Mouse (Mus musculus) limb, embryonic 15.5 days (tissue): Measurements from ENCODE around the gene Ccnd3. TPM values are rescaled to one million over a fixed set of nuclear protein-coding genes. Genes with fewer than 3 reads are reported as not detected.
A peak's percentile ranks its signal among the peaks of the same experiment; 100 is the strongest.

Source experiments
- ATAC-seq: fragments of 200-750 bp; cut with Nextera tagmentation; 2 replicates; pipeline ENCODE4 v1.8.0; 2017; ENCODE audit warnings: low read depth, moderate TSS enrichment; ENCODE audit not compliant: insufficient number of reproducible peaks, low FRiP score, low TSS enrichment
- H3K27ac ChIP-seq: fragments of 300-500 bp; sonication (generic); 2 replicates; pipeline ENCODE4 v1.5.1; 2015; ENCODE audit warnings: moderate library complexity, mild to moderate bottlenecking, inconsistent platforms
- H3K27me3 ChIP-seq: fragments of 300-500 bp; sonication (generic); 2 replicates; pipeline ENCODE4 v1.6.1; 2015; ENCODE audit warnings: inconsistent platforms
- H3K36me3 ChIP-seq: fragments of 300-500 bp; sonication (generic); 2 replicates; pipeline ENCODE4 v1.6.1; 2015; ENCODE audit warnings: inconsistent platforms
- H3K4me1 ChIP-seq: fragments of 300-500 bp; sonication (generic); 2 replicates; pipeline ENCODE4 v1.6.1; 2015; ENCODE audit warnings: inconsistent platforms
- H3K4me2 ChIP-seq: fragments of 300-500 bp; sonication (generic); 2 replicates; pipeline ENCODE4 v1.6.1; 2015; ENCODE audit warnings: mild to moderate bottlenecking, inconsistent platforms
- H3K4me3 ChIP-seq: fragments of 300-500 bp; sonication (generic); 2 replicates; pipeline ENCODE4 v1.5.1; 2015; ENCODE audit warnings: mild to moderate bottlenecking, inconsistent platforms
- H3K9ac ChIP-seq: fragments of 300-500 bp; sonication (generic); 2 replicates; pipeline ENCODE4 v1.6.1; 2015; ENCODE audit warnings: inconsistent platforms
- H3K9me3 ChIP-seq: fragments of 300-500 bp; sonication (generic); 2 replicates; pipeline ENCODE4 v1.6.1; 2016; ENCODE audit warnings: inconsistent platforms
- WGBS: fragments of 180-500 bp; shearing (Covaris S2); methylation state at CpG from one replicate; pipeline ENCODE4 v1.1.7; 2015; 5-methylcytosine and 5-hydroxymethylcytosine counted together
- polyA plus RNA-seq: library from polyadenylated mRNA; unstranded; fragments of >200 nt; fragmentation: Nextera tagmentation; extraction: Ambion mirVana; gene quantifications from 2 replicates; pipeline ENCODE4 v1.2.1, GENCODE M21; 2015

Gene Ccnd3
- polyA plus RNA-seq, 1 experiment from 2014 or later, result 499 TPM

- Histone ChIP-seq H3K4me1 (peaks cover 8% of the 10 kb centered on the region), H3K4me2 (no peak overlapping the region), H3K27ac (no peak overlapping the region), H3K4me3 (no peak overlapping the region), H3K9me3 (no peaks in the 10 kb centered on the region), H3K36me3 (no peaks in the 10 kb centered on the region), H3K9ac (no peak overlapping the region), H3K27me3 (no peaks in the 10 kb centered on the region)
- ATAC-seq, result no peak
- WGBS, result 88% methylated on average over 8 of the region's 8 CpGs
These were observed 83.7 kb downstream of the Ccnd3 start for GRCm38 (mm10) chr17:47588517-47588916.

GRCm38 (mm10) chr17:47591073-47591472 is 86.2 kb downstream of the Ccnd3 start:
- WGBS, result 85% methylated on average over 3 of the region's 3 CpGs
- no peak for ATAC-seq
- peaks cover 19% of the 10 kb centered on the region for H3K4me1 ChIP-seq

GRCm38 (mm10) chr17:47593215-47593853 is 88.5 kb downstream of the Ccnd3 start:
- Histone ChIP-seq H3K36me3 (peaks cover 17% of the 10 kb centered on the region), H3K4me3 (peak overlapping the region; percentile 93), H3K27me3 (no peaks in the 10 kb centered on the region), H3K9ac (peak overlapping the region; percentile 85), H3K4me1 (peaks cover 42% of the 10 kb centered on the region), H3K27ac (peak overlapping the region; percentile 97), H3K4me2 (peak overlapping the region; percentile 73), H3K9me3 (no peaks in the 10 kb centered on the region)
- peak; percentile 82 for ATAC-seq
- 0% methylated on average over 56 of the region's 63 CpGs for WGBS

More at GRCm38 (mm10) chr17:47591073-47591472, 86.2 kb downstream of the Ccnd3 start:
- Histone ChIP-seq H3K27me3 (no peaks in the 10 kb centered on the region), H3K9ac (no peak overlapping the region), H3K9me3 (no peaks in the 10 kb centered on the region), H3K4me3 (no peak overlapping the region), H3K27ac (no peak overlapping the region), H3K4me2 (no peak overlapping the region), H3K36me3 (no peaks in the 10 kb centered on the region)

DNA sequence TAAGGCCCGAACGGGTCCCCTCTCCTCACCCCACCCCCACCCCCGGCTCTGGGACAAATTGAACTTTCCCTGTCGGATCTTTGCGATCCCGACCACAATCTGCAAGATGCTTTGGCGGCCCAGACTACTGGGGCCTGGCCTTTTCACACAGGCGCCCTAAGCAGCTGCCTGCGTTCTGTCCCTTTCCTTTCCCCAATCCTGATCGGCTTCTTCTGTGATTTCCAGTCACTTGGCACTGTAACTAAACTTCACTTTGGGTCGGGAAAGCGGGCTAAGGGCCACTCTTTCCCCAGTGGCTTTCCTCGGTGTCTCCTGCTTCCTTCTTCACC is 89.0 kb downstream of the Ccnd3 start:
- H3K9ac ChIP-seq, result peak overlapping the region; percentile 85
- ATAC-seq, result no peak
- H3K27me3 ChIP-seq, result no peaks in the 10 kb centered on the region
- H3K9me3 ChIP-seq, result no peaks in the 10 kb centered on the region
- WGBS, result 0% methylated on average over 13 of the region's 13 CpGs
- H3K27ac ChIP-seq, result peak overlapping the region; percentile 97
- H3K4me3 ChIP-seq, result peak overlapping the region; percentile 93
- H3K4me1 ChIP-seq, result peaks cover 43% of the 10 kb centered on the region
- peak overlapping the region; percentile 73 for H3K4me2 ChIP-seq
- peaks cover 22% of the 10 kb centered on the region for H3K36me3 ChIP-seq

- Histone ChIP-seq H3K4me2 (peak overlapping the region; percentile 73), H3K4me1 (peaks cover 43% of the 10 kb centered on the region), H3K27ac (peak overlapping the region; percentile 97), H3K9ac (peak overlapping the region; percentile 85), H3K4me3 (peak overlapping the region; percentile 93), H3K36me3 (peaks cover 27% of the 10 kb centered on the region), H3K9me3 (no peaks in the 10 kb centered on the region), H3K27me3 (no peaks in the 10 kb centered on the region)
- under 1% methylated on average over 43 of the region's 43 CpGs for WGBS
- ATAC-seq, result no peak
These were observed 89.5 kb downstream of the Ccnd3 start for GRCm38 (mm10) chr17:47594183-47594968.

DNA sequence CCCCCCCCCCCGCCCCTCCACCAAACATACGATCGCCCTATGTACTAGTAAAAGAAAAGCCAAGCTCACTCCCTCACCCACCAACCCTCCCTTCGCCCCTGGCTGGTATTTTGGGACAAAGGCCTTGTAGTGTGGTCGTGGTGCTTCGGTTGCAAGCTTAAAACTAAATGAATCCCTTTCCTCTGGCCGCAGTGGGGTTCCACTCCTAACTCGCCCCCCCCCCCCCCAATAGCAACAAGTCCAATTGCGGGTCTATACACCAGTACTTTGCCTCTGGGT is 90.1 kb downstream of the Ccnd3 start:
- WGBS, result 0% methylated on average over 7 of the region's 9 CpGs
- Histone ChIP-seq H3K4me3 (peak overlapping the region; percentile 93), H3K27me3 (no peaks in the 10 kb centered on the region), H3K9ac (peak overlapping the region; percentile 85), H3K4me2 (peak overlapping the region; percentile 73), H3K27ac (peak overlapping the region; percentile 97), H3K36me3 (peaks cover 33% of the 10 kb centered on the region), H3K4me1 (peaks cover 47% of the 10 kb centered on the region), H3K9me3 (no peaks in the 10 kb centered on the region)
- ATAC-seq, result no peak

DNA sequence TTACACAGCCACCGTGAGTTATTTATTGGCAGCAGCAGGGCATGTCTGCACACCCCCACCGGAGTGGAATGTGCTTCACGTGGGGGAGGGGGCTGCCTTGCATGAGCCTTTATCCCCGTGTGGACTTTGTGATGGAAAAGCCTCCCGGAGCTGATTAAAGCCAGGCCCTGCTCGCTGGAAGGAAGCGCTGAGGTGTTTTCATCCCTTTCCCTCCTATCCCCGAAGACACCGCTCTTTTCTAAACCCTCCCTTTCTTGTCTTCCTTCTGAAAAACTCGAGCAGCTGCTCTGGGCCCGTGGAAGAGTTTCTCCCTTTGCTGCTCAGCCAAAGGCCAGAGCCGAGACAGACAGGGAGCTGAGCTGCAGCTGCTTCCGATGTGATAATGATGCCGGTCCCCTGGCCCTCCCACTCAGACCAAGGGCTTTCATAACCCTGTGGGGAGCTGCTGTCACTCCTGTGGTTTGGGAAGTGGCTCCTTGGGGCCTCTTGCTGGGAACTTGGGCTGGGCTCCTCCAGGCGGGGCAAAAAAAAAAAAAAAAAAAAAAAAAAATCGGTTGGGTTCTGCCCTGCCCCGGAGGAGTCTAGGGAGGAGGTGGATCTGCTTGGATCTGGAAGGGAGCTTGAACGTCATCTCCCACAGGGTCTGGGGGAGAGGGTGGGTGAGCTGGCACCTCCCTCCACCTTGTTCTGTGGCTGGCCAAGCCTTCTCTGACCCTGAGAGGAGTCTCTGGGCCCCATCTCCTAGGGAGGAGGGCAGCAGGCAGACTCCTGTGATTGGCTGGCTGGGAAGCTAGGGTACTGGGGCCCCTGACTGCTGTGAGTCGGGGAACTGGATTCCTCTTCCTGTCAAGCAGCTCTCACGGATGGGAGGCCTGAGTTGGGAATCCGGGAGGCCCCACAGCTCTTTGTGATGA is 90.7 kb downstream of the Ccnd3 start:
- peak overlapping the region; percentile 85 for H3K9ac ChIP-seq
- H3K27me3 ChIP-seq, result no peaks in the 10 kb centered on the region
- peak overlapping the region; percentile 97 for H3K27ac ChIP-seq
- no peaks in the 10 kb centered on the region for H3K9me3 ChIP-seq
- H3K36me3 ChIP-seq, result peaks cover 39% of the 10 kb centered on the region
- WGBS, result under 1% methylated on average over 21 of the region's 21 CpGs
- H3K4me2 ChIP-seq, result peak overlapping the region; percentile 73
- peaks cover 47% of the 10 kb centered on the region for H3K4me1 ChIP-seq
- peak overlapping the region; percentile 93 for H3K4me3 ChIP-seq
- ATAC-seq, result peak; percentile 77

DNA sequence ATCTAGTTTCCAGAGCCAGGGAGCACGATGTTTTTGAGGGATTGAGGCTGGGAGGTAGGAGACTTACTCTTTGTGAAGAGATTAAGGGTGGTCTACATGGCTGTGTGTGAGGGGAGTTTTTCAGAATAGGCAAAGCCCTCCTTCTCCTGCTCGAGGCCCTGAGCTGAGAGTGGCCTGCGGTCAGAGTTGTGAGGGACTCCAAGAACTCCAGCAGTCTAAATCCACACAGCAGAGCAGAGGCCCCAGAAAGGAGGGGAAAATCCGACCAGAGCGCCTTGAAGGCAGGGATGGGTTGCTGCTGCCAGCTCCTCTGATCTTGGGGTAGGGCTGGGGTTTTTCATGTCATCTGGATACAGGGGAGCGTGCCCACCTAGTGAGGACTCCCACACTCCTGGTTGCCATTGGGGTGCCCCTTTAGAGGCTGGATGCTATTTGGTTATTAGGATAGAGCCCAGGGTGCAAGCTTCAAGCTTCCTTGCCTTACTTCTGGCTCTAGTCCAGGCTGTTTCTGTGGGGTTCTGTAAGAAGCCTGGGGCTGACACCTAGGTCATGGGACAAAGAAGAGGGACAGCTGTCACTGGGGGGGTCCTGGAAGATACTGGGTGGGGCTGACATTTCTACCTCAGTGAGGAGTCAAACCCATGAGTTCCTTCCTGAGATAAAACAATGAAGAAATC is 91.4 kb downstream of the Ccnd3 start:
- H3K4me2 ChIP-seq, result peak overlapping the region; percentile 73
- no peaks in the 10 kb centered on the region for H3K9me3 ChIP-seq
- H3K36me3 ChIP-seq, result peaks cover 47% of the 10 kb centered on the region
- peaks cover 47% of the 10 kb centered on the region for H3K4me1 ChIP-seq
- WGBS, result 11% methylated on average over 6 of the region's 6 CpGs
- H3K4me3 ChIP-seq, result peak overlapping the region; percentile 93
- peak overlapping the region; percentile 97 for H3K27ac ChIP-seq
- no peak for ATAC-seq
- H3K9ac ChIP-seq, result peak overlapping the region; percentile 85
- H3K27me3 ChIP-seq, result no peaks in the 10 kb centered on the region

- 47% methylated on average over 5 of the region's 5 CpGs for WGBS
- ATAC-seq, result no peak
- Histone ChIP-seq H3K9me3 (no peaks in the 10 kb centered on the region), H3K36me3 (peaks cover 52% of the 10 kb centered on the region), H3K27ac (peak overlapping the region; percentile 97), H3K4me3 (peak overlapping the region; percentile 93), H3K9ac (peak overlapping the region; percentile 85; the same call in 1 of the 2 replicates), H3K4me2 (peak overlapping the region; percentile 73), H3K4me1 (peaks cover 47% of the 10 kb centered on the region), H3K27me3 (no peaks in the 10 kb centered on the region)
These were observed 92.0 kb downstream of the Ccnd3 start for GRCm38 (mm10) chr17:47596839-47597164.

GRCm38 (mm10) chr17:47597261-47597660 is 92.4 kb downstream of the Ccnd3 start:
- no peak for ATAC-seq
- H3K27me3 ChIP-seq, result no peaks in the 10 kb centered on the region
- WGBS, result 53% methylated on average over 13 of the region's 13 CpGs
- H3K36me3 ChIP-seq, result peaks cover 56% of the 10 kb centered on the region
- H3K4me1 ChIP-seq, result peaks cover 47% of the 10 kb centered on the region
- H3K9ac ChIP-seq, result peak overlapping the region; percentile 20; the same call in 1 of the 2 replicates
- no peaks in the 10 kb centered on the region for H3K9me3 ChIP-seq
- H3K27ac ChIP-seq, result peak overlapping the region; percentile 97
- H3K4me2 ChIP-seq, result peak overlapping the region; percentile 73
- H3K4me3 ChIP-seq, result peak overlapping the region; percentile 93

GRCm38 (mm10) chr17:47597838-47598579 is 93.2 kb downstream of the Ccnd3 start:
- Histone ChIP-seq H3K9me3 (no peaks in the 10 kb centered on the region), H3K36me3 (peaks cover 62% of the 10 kb centered on the region), H3K27me3 (no peaks in the 10 kb centered on the region), H3K27ac (peak overlapping the region; percentile 97), H3K9ac (no peak overlapping the region), H3K4me2 (peak overlapping the region; percentile 14; the same call in 1 of the 2 replicates), H3K4me1 (peaks cover 40% of the 10 kb centered on the region), H3K4me3 (no peak overlapping the region)
- 30% methylated on average over 10 of the region's 10 CpGs for WGBS
- no peak for ATAC-seq
